Mouse (Mus musculus): ENCODE measurements around the gene Tmem107.

GRCm38 (mm10) chr11:69064259-69065133, 6.1 kb upstream of the Tmem107 start:
- TF ChIP-seq CTCF (conservative IDR thresholded peaks at IDR 0.05 in 1 of 2, IDR thresholded peaks at IDR 0.05 in 1 of 2; ENCODE audit: low read depth in 2 of 2, low read length in 2 of 2) = no peak
- TF ChIP-seq E2F4 (IDR thresholded peaks at IDR 0.05; ENCODE audit: insufficient replicate concordance, low read depth, low read length) = no peak
- TF ChIP-seq MXI1 (IDR thresholded peaks at IDR 0.05; ENCODE audit: low read depth, low read length) = no peak
- TF ChIP-seq JUN (IDR thresholded peaks at IDR 0.05; ENCODE audit: insufficient read depth, low read depth, low read length) = no peak
- TF ChIP-seq EP300 (IDR thresholded peaks at IDR 0.05; ENCODE audit: low read length) = no peak
- no peak for TF ChIP-seq TCF12 (IDR thresholded peaks at IDR 0.05; ENCODE audit: low read depth, low read length)
- TF ChIP-seq GABPA (IDR thresholded peaks at IDR 0.05; ENCODE audit: insufficient replicate concordance, low read depth, low read length) = no peak
- no peak for TF ChIP-seq MAFK (IDR thresholded peaks at IDR 0.05; ENCODE audit: insufficient replicate concordance, low read length)
- no peak for TF ChIP-seq MYC (IDR thresholded peaks at IDR 0.05; ENCODE audit: low read depth, low read length)
- no peak for TF ChIP-seq POLR2A (IDR thresholded peaks at IDR 0.05; ENCODE audit: low read depth, low read length)
